Mouse (Mus musculus): ENCODE results near the gene Rnf166.

The Rnf166 gene

DNA sequence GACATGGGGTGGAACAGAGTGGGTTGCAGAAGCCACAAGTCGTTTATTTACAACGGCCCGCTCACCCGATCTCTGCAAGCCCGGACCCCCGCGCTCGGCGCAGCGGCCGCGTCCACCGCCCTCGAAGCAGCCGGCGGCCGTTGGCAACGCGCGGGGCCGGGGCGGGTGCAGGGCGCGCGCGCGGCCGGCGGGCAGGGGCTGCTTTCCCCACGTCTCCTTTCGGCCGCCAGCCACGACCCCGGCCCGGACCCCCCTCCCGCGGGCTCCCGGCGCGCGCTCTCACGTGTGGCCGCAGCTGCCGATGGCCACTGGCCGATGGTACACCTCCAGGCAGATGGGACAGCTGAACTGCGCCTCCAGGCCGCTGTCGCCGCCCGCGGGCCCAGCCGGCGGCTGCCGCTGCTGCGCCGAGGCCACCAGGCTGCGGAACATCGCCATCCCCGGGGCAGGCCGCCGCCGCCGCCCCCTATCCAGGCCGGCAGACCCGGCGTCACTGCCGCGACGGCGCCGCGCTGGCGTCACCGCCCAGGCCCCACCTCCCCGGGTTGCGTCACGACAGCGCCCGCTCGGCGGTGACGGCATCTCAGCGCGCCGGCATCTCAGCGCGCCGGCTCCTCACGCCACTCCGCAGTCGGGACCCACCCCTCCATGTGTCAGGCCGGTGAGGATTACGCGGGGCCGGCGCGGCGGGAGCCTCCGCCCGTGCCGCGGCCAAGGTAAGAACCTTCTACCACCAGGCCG is at the start of gene Rnf166, which contains the start of gene Ctu2:
Gene Rnf166 (minus strand): TSS at position 485 of the 741 bp plus-strand sequence.
Gene Ctu2 (plus strand): TSS at position 564 of the 741 bp plus-strand sequence.
- in situ Hi-C loops (cut with MboI, MseI), result no loop called here

DNA sequence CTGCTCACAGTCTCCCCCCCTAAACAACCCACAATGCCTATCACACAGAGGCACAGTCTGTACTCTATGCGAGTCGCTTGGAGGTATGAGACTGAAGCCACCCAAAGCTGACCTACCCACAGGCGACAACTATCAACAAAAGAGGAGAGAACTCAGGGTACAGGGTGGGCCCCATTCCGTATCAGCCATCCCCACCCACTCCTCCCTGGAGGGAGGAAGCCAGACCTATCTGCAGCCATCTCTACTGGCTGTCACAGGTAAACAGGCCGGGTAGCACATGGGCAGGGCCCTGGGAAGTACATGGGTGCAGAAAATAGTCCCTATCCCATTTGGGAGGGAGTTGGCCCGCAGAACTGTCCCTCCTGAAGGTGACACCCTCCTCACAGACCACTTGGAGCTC is 49.1 kb upstream of the Rnf166 start:
- in situ Hi-C loops (cut with MboI, MseI), result loop anchor here (10.0 kb wide), 1 partner anchor 840 kb away; no protein-coding TSS in a partner anchor

DNA sequence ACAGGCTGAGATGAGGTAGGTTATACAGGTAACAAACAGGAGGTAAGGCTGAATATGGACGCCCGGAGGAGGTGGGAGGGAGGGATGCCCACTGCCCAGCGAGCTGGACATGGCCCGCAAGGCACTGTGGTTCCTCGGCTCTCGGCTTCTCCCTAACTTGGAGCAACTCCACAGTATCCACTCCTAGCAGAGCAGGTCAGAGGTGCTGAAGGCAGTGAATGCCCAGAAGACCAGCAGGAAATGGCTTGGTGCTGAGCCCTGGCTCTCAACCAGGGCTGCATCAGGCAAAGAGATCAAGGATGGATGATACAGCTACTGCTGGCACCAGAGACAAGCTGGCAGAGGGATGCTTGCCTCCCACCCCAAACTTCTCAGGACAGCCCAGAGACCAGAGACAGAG is 48.6 kb upstream of the Rnf166 start:
- in situ Hi-C loops (cut with MboI, MseI), result loop anchor here (10.0 kb wide), 1 partner anchor 840 kb away; no protein-coding TSS in a partner anchor

DNA sequence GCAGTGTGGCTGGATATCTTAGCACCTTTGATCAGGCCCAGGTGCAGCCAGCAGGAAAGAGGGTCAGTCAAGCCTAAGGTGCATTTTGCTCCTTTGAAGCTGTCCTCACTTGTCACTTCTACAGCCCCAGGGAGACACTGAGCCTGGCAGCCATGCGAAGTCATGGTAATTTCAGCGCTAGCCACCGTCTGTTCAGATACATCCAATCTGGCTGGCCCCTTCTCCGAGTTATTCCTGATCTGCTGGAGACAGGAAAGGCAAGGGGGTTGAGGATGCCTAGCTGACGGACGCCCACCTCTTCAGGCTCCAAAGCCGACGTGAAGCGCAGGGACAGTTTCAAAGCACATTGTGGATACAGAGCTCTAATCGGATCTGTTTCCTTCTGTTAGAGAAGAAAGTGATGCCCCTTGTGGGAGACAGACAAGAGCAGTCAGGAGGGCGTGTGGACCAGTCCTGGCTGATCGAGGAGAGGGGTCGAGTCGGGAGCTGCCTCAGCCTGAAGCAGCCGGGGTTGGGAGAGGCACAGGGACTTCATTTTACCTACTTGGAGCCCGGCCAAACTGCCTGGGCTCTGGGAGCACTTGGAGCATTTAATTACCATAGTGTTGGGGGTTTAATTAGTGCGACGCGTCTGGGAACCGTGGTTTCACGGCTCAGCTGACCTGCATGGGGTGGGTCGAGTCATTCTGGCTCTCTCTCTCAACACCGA is 47.9 kb upstream of the Rnf166 start:
- in situ Hi-C loops (cut with MboI, MseI), result loop anchor here (10.0 kb wide), 1 partner anchor 839 kb away; no protein-coding TSS in a partner anchor

DNA sequence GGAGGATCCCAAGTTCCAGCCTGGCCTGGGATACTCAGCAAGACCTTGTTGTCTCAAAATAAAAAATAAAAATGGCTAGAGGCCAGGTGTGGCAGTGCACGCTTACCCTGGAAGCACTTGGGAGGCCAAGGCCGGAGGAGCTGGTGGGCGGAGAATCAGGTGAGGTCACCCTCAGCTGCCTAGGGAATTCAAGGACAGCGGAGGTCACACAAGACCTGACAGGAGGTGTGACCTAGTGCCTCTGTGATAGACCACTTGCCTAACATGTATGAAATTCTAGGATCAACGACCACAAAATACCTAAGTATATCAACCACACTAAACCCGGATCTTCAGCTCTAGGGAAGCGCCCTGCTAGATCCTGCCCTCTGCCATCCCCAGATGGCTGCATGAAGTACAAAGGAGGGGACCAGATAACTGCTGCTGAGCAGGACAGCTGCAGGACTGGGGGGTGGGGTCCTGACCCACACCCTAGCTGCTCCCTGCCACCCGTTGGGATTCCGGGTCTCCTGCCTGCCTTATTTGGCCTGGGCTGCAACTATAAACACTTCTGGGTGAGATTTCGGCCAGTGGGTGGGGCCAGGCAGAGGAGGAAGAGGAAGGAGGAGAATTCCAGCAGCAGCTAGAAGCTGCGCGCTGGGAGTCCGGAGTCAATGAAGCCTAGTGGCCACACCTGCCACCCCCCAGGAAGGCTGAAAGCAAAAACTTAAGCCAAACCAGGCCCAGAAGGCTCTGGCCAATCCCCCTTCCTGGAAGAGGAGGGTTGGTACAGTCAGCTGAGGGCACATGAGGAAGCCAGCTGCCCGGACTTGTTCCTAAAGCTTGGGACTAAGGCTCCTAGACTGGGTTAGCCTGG is 47.2 kb upstream of the Rnf166 start:
- in situ Hi-C loops (cut with MboI, MseI), result loop anchor here (10.0 kb wide), 1 partner anchor 838 kb away; no protein-coding TSS in a partner anchor

DNA sequence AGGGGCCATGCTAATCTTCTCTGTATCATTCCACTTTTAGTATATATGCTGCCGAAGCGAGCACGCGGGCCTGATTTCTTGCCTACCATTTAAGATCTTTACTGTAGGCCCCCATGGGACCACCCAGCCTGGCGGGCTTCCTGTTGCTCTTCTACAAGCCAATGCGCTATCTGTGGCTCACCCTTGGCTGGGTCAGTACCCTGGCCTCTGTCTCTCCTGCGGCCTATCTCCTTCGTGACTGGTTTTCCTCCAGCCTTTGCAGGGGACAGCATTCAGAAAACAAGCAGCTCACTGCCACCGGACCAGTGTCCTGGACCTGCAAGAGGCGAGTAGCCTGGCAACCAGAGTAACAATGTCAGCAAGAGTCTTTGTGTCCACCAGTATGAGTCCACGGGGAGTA is 44.7 kb upstream of the Rnf166 start:
- in situ Hi-C loops (cut with MboI, MseI), result loop anchor here (10.0 kb wide), 1 partner anchor 836 kb away; no protein-coding TSS in a partner anchor

DNA sequence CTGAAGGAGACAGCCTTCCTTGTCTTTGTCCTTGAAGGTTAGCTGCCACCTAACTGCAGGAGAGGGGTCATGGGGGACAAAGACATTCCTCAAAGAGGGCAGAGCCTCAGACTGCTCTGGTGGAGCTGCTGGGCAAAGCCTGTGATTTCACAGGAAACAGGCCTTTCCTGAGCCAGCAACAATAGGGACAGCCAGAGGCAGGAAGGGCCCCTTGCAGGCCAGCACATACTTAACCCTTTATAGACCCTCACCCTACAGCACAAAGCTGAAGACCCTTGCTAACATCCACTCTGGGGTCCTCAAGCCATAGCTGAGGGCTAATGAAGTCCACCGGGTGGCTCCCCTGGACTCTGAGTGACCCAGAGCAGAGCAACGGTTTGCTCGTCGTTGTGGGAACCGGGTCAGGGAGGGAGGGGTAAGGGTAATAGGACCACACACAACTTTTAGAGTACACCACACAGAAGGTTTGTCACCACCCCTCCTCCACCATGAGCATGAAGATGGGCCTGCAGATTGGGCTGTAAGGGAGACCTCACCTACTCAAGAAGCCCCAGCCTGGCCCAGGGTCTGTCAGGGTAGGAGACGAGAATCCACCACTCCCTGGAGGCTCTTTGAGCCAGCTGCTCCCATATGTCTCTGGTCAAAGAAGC is 41.8 kb upstream of the Rnf166 start:
- in situ Hi-C loops (cut with MboI, MseI), result no loop called here

DNA sequence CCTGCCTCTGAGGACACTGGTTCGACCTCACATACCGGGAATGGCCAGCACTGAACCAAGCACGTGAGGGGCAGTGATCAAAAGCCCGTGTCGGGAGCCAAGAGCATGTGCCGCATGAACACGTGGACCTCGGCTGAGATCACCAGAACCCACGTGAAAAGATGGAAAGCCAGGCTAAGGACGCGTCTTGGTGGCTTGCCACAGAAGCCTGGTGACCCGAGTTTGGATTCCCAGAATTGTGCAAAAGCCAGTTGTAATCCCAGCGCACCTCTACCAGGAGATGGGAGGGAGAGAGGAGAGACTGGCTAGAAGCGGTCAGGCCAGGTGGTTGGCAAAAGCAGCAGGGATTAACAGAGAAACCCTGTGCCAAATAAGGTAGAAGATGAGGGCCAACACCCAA is 39.8 kb upstream of the Rnf166 start:
- in situ Hi-C loops (cut with MboI, MseI), result no loop called here

DNA sequence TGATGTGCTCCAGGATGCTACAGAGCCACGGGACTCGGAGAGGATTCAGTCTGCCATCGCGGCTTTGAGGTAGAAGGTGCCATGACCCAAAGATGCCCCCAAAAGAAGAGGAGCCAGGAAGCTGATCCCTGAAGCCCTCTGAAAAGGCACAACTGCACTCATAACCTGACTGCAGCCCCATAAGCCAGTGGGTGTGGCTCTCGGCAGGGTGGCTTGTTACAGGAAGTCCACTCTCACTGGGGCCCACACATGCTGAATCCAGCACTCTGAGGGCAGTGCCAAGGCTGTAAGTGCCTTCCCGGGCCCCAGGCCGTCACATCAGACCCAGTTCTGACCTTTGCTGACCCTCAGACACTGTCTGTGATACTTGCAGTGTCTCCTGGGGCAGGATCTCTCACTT is 36.5 kb upstream of the Rnf166 start:
- in situ Hi-C loops (cut with MboI, MseI), result loop anchor here (5.0 kb wide), 1 partner anchor 940 kb away; no protein-coding TSS in a partner anchor

DNA sequence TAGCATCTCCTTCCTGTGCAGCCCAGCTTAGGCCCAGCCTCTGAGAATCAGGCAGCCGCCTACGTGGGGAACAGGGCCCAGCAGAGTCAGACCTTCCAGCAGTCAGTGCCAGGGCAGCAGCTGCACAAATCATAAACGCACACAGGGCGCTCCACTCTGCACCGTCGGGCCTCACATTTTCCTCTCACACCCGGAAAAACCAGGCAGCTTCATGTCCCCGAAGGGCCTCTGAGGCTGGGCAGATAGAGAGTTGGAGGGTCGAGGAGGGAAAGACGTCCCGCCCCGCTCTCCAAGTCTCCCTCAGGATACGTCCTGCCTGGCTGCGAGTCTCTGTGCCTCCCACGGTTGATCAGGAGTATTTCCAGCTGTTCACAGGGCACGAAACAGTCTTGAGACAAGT is 35.7 kb upstream of the Rnf166 start:
- in situ Hi-C loops (cut with MboI, MseI), result loop anchor here (5.0 kb wide), 1 partner anchor 941 kb away; no protein-coding TSS in a partner anchor

DNA sequence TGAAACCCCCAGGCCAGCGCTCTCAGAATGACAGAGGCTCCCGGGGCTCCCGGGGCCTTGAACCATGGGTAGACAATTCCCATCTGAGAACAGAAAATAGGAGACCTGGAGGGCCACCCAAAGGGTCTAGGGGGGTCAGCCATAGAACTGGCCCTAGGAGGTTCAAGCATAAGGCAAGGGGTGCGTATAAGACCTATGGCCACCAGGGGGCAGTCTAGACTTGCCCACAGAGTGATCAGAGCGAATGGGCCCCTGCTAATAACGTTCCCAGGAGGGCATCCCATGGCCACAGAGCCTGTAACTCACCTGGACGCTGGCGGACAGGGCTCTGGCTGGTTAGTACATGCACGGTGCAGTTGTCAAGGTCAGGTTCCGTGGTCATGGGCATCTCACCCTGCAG is 25.0 kb upstream of the Rnf166 start:
- in situ Hi-C loops (cut with MboI, MseI), result loop anchor here (5.0 kb wide), 2 partner anchors 66 to 331 kb away; partner anchors contain the start of gene Cdt1

DNA sequence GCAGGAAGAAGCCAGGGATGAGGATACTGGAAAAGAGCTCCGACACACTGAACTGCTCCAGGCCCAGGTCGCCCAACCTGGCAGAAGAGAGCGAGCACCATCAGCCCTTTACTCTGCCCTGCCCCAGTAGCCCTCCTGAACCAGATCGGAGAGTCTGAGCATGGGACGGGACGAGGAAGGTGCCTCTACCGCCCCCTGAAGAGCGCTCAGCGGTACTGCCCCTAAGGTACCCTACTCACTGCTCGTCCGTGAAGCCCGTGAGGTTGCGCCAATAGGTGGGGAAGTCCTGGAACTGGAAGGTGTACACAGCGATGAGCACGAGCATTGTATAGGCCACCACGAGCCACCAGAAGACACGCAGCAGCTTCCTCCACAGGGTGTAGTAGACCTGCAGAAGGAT is 22.0 kb upstream of the Rnf166 start:
- in situ Hi-C loops (cut with MboI, MseI), result no loop called here

DNA sequence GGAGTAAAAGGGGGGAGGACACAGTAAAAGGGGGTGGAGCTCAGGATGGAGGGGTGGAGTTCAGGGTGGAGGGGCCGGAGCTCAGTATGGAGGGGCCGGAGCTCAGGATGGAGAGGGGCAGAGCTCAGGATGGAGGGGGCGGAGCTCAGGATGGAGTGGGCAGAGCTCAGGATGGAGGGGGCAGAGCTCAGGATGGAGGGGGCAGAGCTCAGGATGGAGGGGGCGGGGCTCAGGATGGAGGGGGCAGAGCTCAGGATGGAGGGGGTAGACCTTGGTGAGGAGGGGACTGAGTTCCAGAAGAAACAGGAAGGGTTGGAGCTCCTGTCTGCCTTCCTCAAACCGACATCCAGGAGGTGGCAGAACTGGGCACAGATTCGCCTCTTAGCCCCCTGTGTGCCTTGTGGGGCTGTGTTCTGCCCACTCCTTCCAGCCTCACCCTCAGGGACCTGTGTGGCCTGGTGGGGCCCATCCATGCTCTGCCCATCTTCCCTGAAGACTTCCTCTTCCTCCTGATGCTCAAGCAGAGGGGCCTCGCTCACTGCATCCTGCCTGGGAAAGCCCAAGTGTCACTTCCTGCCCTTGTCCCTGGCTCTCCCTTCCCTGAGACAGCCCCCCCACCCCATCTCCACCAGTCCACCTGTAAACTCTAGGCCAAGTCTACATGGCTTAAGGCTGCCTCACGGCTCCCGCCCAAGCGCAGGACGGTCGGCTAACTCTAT is 21.3 kb upstream of the Rnf166 start:
- in situ Hi-C loops (cut with MboI, MseI), result no loop called here

DNA sequence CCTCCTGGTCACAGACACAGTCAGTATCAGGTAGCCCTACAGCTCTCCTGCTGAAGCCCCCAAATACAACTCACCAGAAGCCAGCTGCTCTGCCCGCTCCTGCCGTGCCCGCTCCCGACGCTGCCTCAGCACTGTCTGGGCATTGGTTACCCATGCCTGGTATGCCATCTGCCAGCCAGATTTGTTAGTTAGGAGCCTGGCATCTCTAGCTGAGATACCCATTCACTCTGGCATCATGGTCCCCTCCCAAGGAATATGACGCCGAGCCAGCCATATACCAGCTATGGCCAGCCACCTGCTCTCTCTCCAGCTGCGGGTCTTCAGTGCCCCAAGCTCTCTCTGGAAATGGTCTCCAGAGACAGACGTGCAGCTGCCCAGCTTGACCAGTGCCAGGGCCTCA is 12.5 kb upstream of the Rnf166 start:
- in situ Hi-C loops (cut with MboI, MseI), result no loop called here

DNA sequence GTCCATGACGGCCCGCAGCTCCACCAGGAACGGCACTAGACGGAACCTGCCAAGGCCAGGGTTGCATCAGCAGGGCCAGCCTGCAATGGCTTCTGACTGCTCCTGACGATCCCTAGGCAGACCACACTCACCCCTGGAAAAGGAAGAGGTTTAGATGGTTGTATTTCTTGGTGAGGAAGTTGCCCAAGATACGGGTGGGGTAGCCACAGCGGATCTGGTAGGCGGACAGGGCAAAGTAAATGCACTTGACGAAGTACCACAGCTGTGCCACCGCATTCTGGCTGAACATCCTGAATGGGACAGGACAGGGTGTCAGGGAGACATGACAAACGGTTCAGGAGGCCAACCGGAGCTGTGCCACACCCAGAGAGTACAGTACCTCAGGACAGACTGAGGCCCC is 9.0 kb upstream of the Rnf166 start:
- in situ Hi-C loops (cut with MboI, MseI), result no loop called here

DNA sequence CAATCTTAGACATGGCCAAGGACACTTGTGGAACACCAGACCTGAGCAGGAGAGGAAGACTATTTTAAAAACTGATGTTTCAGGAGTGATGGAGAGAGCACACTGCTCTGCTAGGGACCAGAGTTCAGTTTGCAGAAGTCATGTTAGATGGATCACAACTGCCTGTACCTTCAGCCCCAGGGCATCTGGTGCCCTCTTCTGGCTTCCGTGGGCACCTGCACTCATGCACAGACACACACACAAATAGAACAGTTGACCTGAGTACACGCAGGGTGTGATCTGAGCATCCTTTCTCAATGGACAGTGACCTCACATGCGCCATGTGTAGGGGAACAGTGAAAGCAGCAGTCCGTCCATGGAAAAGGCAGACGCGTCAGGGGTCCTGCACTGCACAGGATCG is 8.0 kb upstream of the Rnf166 start:
- in situ Hi-C loops (cut with MboI, MseI), result no loop called here

DNA sequence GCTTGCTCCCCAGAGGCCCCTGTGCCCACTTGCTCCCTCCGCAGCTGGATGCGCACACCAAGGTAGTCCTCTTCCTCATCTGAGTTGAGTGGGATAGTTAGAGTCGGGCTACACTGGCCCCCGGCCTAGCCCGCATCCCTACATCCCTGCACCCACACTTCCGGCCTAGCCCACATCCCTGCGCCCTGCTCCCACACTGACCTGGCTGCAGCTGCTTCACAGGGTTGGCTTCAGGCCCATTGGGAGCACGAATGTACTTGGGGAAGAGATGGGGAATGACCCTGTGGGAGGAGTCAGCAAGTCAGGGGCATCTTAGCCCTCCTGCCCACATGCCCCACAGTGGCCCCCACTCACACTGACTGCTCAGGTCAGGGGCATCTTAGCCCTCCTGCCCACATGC is 6.6 kb upstream of the Rnf166 start:
- in situ Hi-C loops (cut with MboI, MseI), result no loop called here

DNA sequence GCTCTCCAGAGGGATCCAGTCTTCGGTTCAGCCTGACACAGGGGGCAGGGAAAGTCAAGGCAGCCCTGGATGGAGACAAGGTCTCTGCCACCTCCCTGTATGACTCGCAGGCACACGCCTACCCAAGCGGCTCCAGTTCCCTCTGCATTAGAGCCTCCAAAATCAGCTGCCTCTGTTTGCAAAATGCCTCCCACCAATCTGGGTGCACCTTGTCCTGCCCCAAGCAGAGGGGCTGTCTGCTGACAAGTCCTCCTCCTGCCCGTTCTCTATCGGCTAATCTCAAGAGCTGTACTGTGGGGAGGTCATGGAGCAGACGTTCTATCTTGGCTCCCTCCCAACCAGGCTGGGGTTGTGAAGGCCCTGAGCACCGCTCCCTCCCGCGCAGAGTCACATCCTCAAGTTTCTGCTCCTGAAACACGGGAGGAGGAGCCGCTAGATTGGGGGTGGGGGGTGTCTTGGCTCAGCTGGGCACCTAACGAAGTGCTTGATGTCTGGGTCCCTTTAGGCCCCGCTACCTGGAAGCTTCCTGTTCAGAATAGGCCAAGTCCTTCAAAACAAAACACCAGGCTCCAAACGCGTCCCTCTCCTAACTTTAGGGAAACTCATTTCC is 808 bp downstream of the Rnf166 start:
- in situ Hi-C loops (cut with MboI, MseI), result loop anchor here (5.0 kb wide), 1 partner anchor 43 kb away; the partner anchor contains the start of gene Cyba

DNA sequence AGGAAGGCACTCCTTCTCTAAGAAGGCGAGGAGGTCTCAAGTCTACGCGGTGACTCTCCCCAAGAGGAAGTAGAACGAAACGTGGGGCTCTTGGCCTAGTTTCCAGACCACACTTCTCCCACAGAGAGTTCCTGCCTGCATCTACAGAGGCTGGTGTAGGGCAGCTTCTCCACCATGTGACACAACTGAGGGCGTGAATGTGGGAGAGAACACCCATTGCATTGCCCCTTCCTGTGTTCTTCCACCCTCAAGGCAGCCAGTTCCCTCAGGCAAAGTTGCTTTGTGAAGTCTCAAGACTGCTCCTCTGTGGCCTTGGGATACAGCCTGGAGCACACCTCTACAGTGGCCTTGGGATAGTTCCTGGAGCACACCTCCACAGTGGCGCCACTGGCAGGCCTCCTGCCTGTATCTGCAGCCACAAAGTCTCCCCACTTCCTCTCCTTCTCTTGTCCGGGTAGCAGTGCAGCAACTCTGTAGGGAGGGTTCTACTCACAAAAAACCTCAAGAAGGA is 1.9 kb downstream of the Rnf166 start:
- in situ Hi-C loops (cut with MboI, MseI), result loop anchor here (5.0 kb wide), 1 partner anchor 42 kb away; the partner anchor contains the start of gene Cyba

DNA sequence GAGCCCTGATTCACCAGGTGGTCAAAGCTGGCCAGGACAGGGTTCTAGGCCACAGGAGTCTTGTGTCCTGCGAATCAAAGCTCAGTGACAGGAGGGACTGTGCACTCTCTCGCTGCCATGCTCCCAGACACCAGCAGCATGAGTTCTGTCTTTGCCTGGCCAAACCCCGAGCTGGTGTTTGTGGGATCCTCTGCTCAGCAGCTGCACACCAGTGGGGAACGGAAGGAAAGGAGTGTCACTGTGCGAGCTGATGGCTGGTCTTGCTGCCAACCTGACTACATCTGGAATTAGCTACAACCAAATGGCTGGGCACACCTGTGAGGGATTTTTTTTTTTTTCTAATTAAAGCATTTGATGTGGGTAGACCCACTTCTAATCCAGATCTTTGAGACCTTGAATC is 5.2 kb downstream of the Rnf166 start:
- in situ Hi-C loops (cut with MboI, MseI), result loop anchor here (5.0 kb wide), 1 partner anchor 38 kb away; the partner anchor contains the start of gene Cyba
